Mouse (Mus musculus): ENCODE data around the gene Car8. TPM values are rescaled to one million over a fixed set of nuclear protein-coding genes. Genes with fewer than 3 reads are reported as not detected.

Car8 gene
- polyA plus RNA-seq, 1 experiment: 358 TPM

DNA sequence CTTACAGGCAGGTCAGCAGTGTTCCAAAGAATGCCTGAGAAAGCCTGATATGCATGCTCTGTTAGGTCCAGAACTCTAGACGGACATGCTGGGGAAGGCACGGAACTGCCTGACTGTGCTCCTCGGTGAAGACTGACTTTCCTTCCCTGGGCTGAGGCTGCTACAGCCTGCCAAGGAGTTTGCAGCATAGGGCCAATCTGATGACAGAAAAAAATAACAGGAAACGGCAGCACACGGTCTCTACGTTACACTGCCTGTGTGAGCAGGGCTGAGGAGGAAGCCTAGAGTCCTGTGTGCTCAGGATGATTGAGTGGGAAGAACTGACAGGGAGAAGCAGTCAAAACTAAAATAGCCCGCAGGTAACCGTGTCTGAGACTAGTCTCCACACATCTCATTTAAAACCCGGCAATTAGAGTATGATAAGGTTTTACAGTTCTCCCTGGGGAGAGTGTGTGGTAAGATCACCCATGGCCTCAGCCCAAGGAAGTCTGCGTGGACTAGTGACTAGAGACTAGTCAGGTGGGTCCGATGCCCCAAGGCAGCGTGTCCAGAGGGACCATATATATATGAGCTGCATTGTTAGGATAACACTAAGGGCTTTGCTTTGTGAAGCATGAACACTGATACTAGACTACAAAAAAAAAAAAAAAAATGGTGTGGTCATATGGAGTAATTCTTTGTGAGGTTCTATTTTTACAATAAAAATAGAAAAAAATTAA is 6.3 kb downstream of the Car8 start:
- no peak for TF ChIP-seq POLR2A (IDR thresholded peaks at IDR 0.05; ENCODE audit: borderline replicate concordance, insufficient read depth, low read length)
- TF ChIP-seq CTCF (IDR thresholded peaks at IDR 0.05; ENCODE audit: borderline replicate concordance, insufficient read depth, low read depth, low read length): no peak

DNA sequence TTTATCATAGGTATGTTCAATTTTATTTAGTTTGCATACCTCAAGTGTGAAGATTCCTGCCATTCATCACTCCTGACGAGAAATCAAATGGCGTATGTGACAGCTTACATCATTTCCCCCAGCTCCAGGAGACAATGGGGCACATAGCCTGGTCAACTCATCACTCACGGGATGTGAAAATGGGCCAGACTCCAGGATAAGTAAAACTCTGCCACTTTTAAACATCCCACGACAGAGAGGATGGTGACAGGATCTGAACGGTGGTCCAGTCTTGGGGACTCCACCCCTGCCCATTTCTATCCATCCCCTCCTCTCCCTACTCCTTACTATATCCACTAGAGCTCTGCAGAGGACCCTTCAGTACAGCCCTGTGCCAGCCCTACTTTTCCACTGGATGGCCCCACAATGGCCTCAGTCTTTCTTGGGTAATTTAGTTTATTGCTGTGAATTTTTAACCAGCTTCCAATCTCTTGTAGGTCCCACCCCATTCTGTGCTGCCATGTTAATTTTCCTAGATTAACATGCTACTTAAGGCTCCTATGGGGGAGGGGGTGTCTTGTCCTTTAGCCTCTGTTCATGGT is 7.5 kb downstream of the Car8 start:
- H3K27me3 ChIP-seq (ENCODE audit: control insufficient read depth, insufficient read depth, low read length): no peaks in the 10 kb centered on the region
- TF ChIP-seq CTCF (IDR thresholded peaks at IDR 0.05; ENCODE audit: borderline replicate concordance, insufficient read depth, low read depth, low read length): no peak
- no peak for TF ChIP-seq POLR2A (IDR thresholded peaks at IDR 0.05; ENCODE audit: borderline replicate concordance, insufficient read depth, low read length)
- 75% methylated on average over 5 of the region's 5 CpGs for WGBS
- H3K4me3 ChIP-seq (replicated peaks; ENCODE audit: insufficient read depth, low read depth, low read length): no peak overlapping the region
- no peaks in the 10 kb centered on the region for H3K4me1 ChIP-seq (ENCODE audit: control insufficient read depth, insufficient read depth, low read length)
- H3K27ac ChIP-seq (ENCODE audit: insufficient read depth, low read length): no peak overlapping the region
- DNase-seq: no peak

More for the DNA sequence above, 6.3 kb downstream of the Car8 start:
- H3K4me3 ChIP-seq (replicated peaks; ENCODE audit: insufficient read depth, low read depth, low read length): no peak overlapping the region
- DNase-seq: no peak
- WGBS: 70% methylated on average over 12 of the region's 12 CpGs
- H3K4me1 ChIP-seq (ENCODE audit: control insufficient read depth, insufficient read depth, low read length): no peaks in the 10 kb centered on the region
- no peak overlapping the region for H3K27ac ChIP-seq (ENCODE audit: insufficient read depth, low read length)
- no peaks in the 10 kb centered on the region for H3K27me3 ChIP-seq (ENCODE audit: control insufficient read depth, insufficient read depth, low read length)

DNA sequence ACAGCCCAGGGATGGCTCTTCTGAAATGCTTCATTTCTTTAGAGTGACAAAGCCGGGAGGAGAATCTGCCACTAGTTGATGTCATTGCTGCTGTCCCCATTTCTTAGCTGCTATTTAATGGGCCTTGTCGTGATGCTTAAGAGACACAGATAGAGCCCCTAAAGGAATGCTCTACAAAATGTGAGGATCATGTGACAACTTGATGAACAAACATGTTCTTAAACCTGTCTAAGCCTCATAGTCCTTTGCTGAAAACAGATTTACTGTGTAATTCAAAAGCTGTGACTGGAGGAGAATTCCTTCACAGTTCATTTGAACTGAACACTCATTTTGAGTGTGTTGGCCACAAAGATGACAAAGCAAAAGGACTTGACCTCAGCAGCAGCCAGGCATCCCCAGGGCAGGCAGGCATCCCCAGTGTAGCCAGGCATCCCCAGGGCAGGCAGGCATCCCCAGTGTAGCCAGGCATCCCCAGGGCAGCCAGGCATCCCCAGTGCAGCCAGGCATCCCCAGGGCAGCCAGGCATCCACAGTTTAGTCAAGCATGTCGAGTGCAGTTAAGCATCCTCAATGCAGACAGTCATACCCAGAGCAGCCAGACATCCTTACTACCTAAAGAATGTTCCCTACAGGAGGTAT is 9.1 kb downstream of the Car8 start:
- H3K4me1 ChIP-seq (ENCODE audit: control insufficient read depth, insufficient read depth, low read length): no peaks in the 10 kb centered on the region
- no peak for DNase-seq
- H3K27me3 ChIP-seq (ENCODE audit: control insufficient read depth, insufficient read depth, low read length): no peaks in the 10 kb centered on the region
- WGBS: 51% methylated on average over 3 of the region's 3 CpGs
- TF ChIP-seq CTCF (IDR thresholded peaks at IDR 0.05; ENCODE audit: borderline replicate concordance, insufficient read depth, low read depth, low read length): no peak
- no peak for TF ChIP-seq POLR2A (IDR thresholded peaks at IDR 0.05; ENCODE audit: borderline replicate concordance, insufficient read depth, low read length)
- H3K4me3 ChIP-seq (replicated peaks; ENCODE audit: insufficient read depth, low read depth, low read length): no peak overlapping the region
- no peak overlapping the region for H3K27ac ChIP-seq (ENCODE audit: insufficient read depth, low read length)

DNA sequence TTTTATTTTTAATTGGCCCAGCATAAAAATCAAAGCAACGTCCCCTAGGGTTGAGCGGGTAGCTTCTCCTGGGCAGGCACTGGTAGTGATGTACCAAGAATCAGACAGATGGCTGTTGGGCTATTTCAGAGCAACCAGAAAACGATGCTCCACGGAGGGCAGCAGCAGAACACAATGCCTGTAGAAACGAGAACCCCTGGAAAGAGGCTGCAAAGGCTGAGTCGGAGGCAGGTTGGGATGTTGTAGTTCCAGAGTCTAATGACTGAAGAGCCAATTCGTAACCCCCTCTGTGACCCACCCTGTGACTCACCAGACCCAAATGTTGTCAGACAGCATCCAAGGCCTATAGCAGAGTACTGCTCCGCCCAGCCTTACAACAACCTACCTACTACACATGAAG is 19.9 kb downstream of the Car8 start:
- no peaks in the 10 kb centered on the region for H3K4me1 ChIP-seq (ENCODE audit: control insufficient read depth, insufficient read depth, low read length)
- 86% methylated on average over 8 of the region's 8 CpGs for WGBS
- no peak overlapping the region for H3K4me3 ChIP-seq (replicated peaks; ENCODE audit: insufficient read depth, low read depth, low read length)
- no peak overlapping the region for H3K27ac ChIP-seq (ENCODE audit: insufficient read depth, low read length)
- no peaks in the 10 kb centered on the region for H3K27me3 ChIP-seq (ENCODE audit: control insufficient read depth, insufficient read depth, low read length)
- no peak for DNase-seq
- TF ChIP-seq POLR2A (IDR thresholded peaks at IDR 0.05; ENCODE audit: borderline replicate concordance, insufficient read depth, low read length) (no peak), CTCF (IDR thresholded peaks at IDR 0.05; ENCODE audit: borderline replicate concordance, insufficient read depth, low read depth, low read length) (no peak)

- no peak for TF ChIP-seq POLR2A (IDR thresholded peaks at IDR 0.05; ENCODE audit: borderline replicate concordance, insufficient read depth, low read length)
- no peak for TF ChIP-seq CTCF (IDR thresholded peaks at IDR 0.05; ENCODE audit: borderline replicate concordance, insufficient read depth, low read depth, low read length)
- H3K27ac ChIP-seq (ENCODE audit: insufficient read depth, low read length): no peak overlapping the region
- DNase-seq: no peak
- H3K27me3 ChIP-seq (ENCODE audit: control insufficient read depth, insufficient read depth, low read length): no peaks in the 10 kb centered on the region
- H3K4me1 ChIP-seq (ENCODE audit: control insufficient read depth, insufficient read depth, low read length): no peaks in the 10 kb centered on the region
- no peak overlapping the region for H3K4me3 ChIP-seq (replicated peaks; ENCODE audit: insufficient read depth, low read depth, low read length)
- WGBS: 59% methylated on average over 3 of the region's 3 CpGs
Measured at GRCm38 (mm10) chr4:8218004-8218403, 20.8 kb downstream of the Car8 start.

DNA sequence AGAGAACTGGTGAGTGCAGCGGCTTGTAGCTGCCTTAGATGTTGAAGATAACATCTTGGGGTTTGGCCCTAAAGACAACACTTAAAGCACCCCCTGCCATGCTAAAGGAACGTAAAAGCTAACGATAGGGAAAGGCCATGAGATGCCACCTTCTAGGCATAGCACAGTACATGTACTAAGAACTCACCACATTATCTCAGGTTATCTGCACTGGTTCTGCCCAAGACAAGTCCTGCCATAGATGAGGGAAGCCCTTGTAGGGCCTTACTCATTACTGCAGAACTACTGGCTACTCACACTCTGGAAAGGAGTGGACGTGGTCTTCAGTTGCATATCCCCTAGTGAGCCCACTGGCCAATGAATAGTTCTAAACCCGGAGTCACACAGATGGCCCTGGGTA is 21.6 kb downstream of the Car8 start:
- H3K27me3 ChIP-seq (ENCODE audit: control insufficient read depth, insufficient read depth, low read length): no peaks in the 10 kb centered on the region
- no peak for TF ChIP-seq CTCF (IDR thresholded peaks at IDR 0.05; ENCODE audit: borderline replicate concordance, insufficient read depth, low read depth, low read length)
- no peaks in the 10 kb centered on the region for H3K4me1 ChIP-seq (ENCODE audit: control insufficient read depth, insufficient read depth, low read length)
- WGBS: 85% methylated on average over 5 of the region's 5 CpGs
- no peak overlapping the region for H3K27ac ChIP-seq (ENCODE audit: insufficient read depth, low read length)
- DNase-seq: no peak
- no peak overlapping the region for H3K4me3 ChIP-seq (replicated peaks; ENCODE audit: insufficient read depth, low read depth, low read length)

GRCm38 (mm10) chr4:8216551-8216950 is 22.3 kb downstream of the Car8 start:
- Histone ChIP-seq H3K4me1 (ENCODE audit: control insufficient read depth, insufficient read depth, low read length) (no peaks in the 10 kb centered on the region), H3K27me3 (ENCODE audit: control insufficient read depth, insufficient read depth, low read length) (no peaks in the 10 kb centered on the region), H3K27ac (ENCODE audit: insufficient read depth, low read length) (no peak overlapping the region), H3K4me3 (replicated peaks; ENCODE audit: insufficient read depth, low read depth, low read length) (no peak overlapping the region)
- 48% methylated on average over 6 of the region's 6 CpGs for WGBS
- TF ChIP-seq CTCF (IDR thresholded peaks at IDR 0.05; ENCODE audit: borderline replicate concordance, insufficient read depth, low read depth, low read length): no peak
- TF ChIP-seq POLR2A (IDR thresholded peaks at IDR 0.05; ENCODE audit: borderline replicate concordance, insufficient read depth, low read length): no peak
- no peak for DNase-seq

DNA sequence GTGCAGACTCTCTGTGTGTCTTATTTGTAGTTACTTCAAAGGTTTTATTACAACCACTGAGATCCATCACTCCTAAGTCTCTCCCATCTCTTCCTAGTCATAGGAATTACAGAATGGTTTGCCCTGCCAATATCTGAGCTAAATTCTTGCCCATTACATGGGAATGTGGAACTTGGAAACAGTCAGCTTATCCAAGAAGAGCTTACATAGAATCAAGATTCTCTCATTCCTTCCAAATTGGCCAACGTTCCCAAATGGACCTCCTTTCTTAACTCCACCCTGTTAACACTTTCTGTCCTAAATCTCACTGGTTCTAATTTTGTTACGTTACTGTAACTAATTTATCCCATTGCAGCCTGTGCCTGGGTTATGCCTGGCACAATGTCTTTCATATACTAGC is 25.2 kb downstream of the Car8 start:
- H3K4me1 ChIP-seq (ENCODE audit: control insufficient read depth, insufficient read depth, low read length): no peaks in the 10 kb centered on the region
- no peaks in the 10 kb centered on the region for H3K27me3 ChIP-seq (ENCODE audit: control insufficient read depth, insufficient read depth, low read length)
- 61% methylated on average over 2 of the region's 2 CpGs for WGBS
- DNase-seq: no peak
- no peak overlapping the region for H3K4me3 ChIP-seq (replicated peaks; ENCODE audit: insufficient read depth, low read depth, low read length)
- no peak for TF ChIP-seq CTCF (IDR thresholded peaks at IDR 0.05; ENCODE audit: borderline replicate concordance, insufficient read depth, low read depth, low read length)
- TF ChIP-seq POLR2A (IDR thresholded peaks at IDR 0.05; ENCODE audit: borderline replicate concordance, insufficient read depth, low read length): no peak
- H3K27ac ChIP-seq (ENCODE audit: insufficient read depth, low read length): no peak overlapping the region

Data from cerebellum, adult 2 months (tissue).